Mouse (Mus musculus): Measurements from ENCODE around the gene Egf. TPM values are rescaled to one million over a fixed set of nuclear protein-coding genes. Genes with fewer than 3 reads are reported as not detected.
"Not testable (repeated sequence)": the region's sequence is repeated elsewhere in the genome, so short reads cannot be mapped to it uniquely, and the experiment has no call there.

Egf gene
- polyA plus RNA-seq, 2 experiments: 0.25 to 0.77 TPM

DNA sequence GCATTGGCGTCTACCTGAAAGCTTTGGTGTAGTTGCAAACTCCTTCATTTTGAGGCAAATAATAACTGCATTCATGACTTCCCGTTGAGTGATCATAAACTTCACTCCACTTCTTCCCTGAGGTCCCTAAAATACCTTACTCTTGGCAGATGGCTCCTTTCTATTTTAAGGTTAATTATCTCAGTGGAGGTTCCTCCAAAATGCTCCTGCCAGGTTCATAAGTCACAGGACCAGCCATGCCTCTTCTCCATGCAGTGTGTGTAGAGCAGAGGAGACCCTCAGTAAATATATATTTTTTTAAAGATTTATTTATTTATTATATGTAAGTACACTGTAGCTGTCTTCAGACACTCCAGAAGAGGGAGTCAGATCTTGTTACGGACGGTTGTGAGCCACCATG lies 11.0 kb upstream of the Egf start:
- Histone ChIP-seq H3K4me1 (replicated peaks; ENCODE audit: control insufficient read depth in 2 of 2, insufficient read depth in 2 of 2, low read length in 1 of 2) (no peaks in the 10 kb centered on the region), H3K36me3 (replicated peaks; ENCODE audit: control insufficient read depth, insufficient read depth, low read depth) (no peaks in the 10 kb centered on the region), H3K9ac (replicated peaks) (no peak overlapping the region), H3K27me3 (ENCODE audit: control insufficient read depth, insufficient read depth, low read length) (no peaks in the 10 kb centered on the region), H3K27ac (no peak overlapping the region), H3K9me3 (ENCODE audit: control insufficient read depth, low read length) (no peaks in the 10 kb centered on the region), H3K4me3 (ENCODE audit: insufficient read depth in 1 of 2, low read depth in 2 of 2, low read length in 2 of 2) (no peak overlapping the region), H3K4me2 (ENCODE audit: low read depth) (no peak overlapping the region)
- WGBS (ENCODE audit: insufficient replicate concordance): 56% methylated on average over 4 of the region's 4 CpGs
- DNase-seq (ENCODE audit: low read depth in 3 of 3, low spot score in 3 of 3) (no peak), ATAC-seq (ENCODE audit: insufficient read depth) (no peak)
- TF ChIP-seq EP300 (IDR thresholded peaks at IDR 0.05; ENCODE audit: low read depth) (no peak), CTCF (IDR thresholded peaks at IDR 0.05; ENCODE audit: low read depth) (no peak)

DNA sequence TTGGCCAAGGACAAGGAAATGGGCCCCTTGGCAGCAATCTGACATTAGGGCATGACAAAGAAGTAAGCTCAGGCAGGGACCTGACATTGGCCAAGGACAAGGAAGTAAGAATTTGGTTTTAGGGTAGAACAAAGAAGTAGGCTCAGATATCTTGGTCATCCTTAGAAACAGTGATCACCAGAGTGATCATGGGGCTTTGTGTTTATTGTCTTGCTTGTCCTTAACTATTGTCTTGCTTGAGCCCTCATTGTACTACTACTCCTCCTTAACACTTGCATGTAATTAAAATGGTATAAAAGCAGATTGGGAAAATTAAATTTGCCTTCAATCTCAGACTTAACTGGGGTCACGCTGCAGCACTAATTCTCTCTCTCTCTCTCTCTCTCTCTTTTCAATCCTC lies 2.5 kb upstream of the Egf start:
- not testable (repeated sequence) for H3K4me3 ChIP-seq (ENCODE audit: insufficient read depth in 1 of 2, low read depth in 2 of 2, low read length in 2 of 2); H3K4me1 ChIP-seq (replicated peaks; ENCODE audit: control insufficient read depth in 2 of 2, insufficient read depth in 2 of 2, low read length in 1 of 2); H3K4me2 ChIP-seq (ENCODE audit: low read depth); H3K36me3 ChIP-seq (replicated peaks; ENCODE audit: control insufficient read depth, insufficient read depth, low read depth); H3K27me3 ChIP-seq (ENCODE audit: control insufficient read depth, insufficient read depth, low read length); DNase-seq (ENCODE audit: low read depth in 3 of 3, low spot score in 3 of 3); H3K9me3 ChIP-seq (ENCODE audit: control insufficient read depth, low read length); ATAC-seq (ENCODE audit: insufficient read depth); H3K27ac ChIP-seq; H3K9ac ChIP-seq (replicated peaks)
- 59% methylated on average over 1 of the region's 1 CpGs for WGBS (ENCODE audit: insufficient replicate concordance)

DNA sequence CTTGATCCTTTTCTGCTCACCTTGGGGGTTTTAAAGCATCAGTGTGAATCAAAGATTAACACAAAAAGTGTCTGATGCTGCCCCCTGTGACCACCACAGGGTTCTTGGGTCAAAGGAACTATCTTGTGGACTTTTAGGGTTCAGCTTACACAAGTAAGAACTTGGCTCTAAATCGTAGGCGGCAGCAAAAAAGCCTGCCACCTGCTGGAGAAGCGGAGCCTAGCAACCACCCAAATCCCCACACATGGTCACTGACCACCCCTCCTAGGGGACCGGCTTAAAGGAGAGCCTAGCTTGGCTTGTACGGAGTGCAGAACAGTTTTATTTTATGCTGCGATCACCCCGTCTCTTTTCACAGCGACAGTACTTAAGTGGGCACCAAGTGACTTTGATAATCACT lies 10.3 kb downstream of the Egf start:
- no peak overlapping the region for H3K4me3 ChIP-seq (ENCODE audit: insufficient read depth in 1 of 2, low read depth in 2 of 2, low read length in 2 of 2)
- no peaks in the 10 kb centered on the region for H3K4me1 ChIP-seq (replicated peaks; ENCODE audit: control insufficient read depth in 2 of 2, insufficient read depth in 2 of 2, low read length in 1 of 2)
- no peaks in the 10 kb centered on the region for H3K9me3 ChIP-seq (ENCODE audit: control insufficient read depth, low read length)
- no peak overlapping the region for H3K9ac ChIP-seq (replicated peaks)
- DNase-seq (ENCODE audit: low read depth in 3 of 3, low spot score in 3 of 3): no peak
- ATAC-seq (ENCODE audit: insufficient read depth): no peak
- no peak overlapping the region for H3K27ac ChIP-seq
- H3K27me3 ChIP-seq (ENCODE audit: control insufficient read depth, insufficient read depth, low read length): no peaks in the 10 kb centered on the region
- no peak for TF ChIP-seq EP300 (IDR thresholded peaks at IDR 0.05; ENCODE audit: low read depth)
- peak; percentile 71 for TF ChIP-seq CTCF (IDR thresholded peaks at IDR 0.05; ENCODE audit: low read depth)
- 40% methylated on average over 8 of the region's 8 CpGs for WGBS (ENCODE audit: insufficient replicate concordance)
- no peak overlapping the region for H3K4me2 ChIP-seq (ENCODE audit: low read depth)
- H3K36me3 ChIP-seq (replicated peaks; ENCODE audit: control insufficient read depth, insufficient read depth, low read depth): no peaks in the 10 kb centered on the region

DNA sequence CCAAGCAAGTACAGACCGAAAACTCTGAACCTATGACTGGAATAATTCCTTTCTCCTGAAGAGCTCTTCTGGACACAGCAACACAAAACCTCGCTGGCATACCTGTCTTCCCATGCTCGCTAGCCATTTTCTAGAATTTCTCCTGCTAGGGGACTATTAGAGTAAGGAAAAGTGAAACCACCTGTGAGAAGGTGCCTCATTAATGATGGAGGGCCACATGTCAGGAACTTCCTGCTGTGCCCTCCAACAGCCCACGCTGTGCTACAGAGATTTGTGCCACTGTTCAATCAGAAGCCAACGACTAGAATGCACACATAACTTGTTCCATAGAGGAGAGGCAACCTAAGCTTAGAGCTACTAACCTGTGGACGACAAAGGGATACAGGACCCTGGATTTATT lies 12.3 kb downstream of the Egf start:
- Histone ChIP-seq H3K4me3 (ENCODE audit: insufficient read depth in 1 of 2, low read depth in 2 of 2, low read length in 2 of 2) (no peak overlapping the region), H3K4me2 (ENCODE audit: low read depth) (no peak overlapping the region), H3K4me1 (replicated peaks; ENCODE audit: control insufficient read depth in 2 of 2, insufficient read depth in 2 of 2, low read length in 1 of 2) (no peaks in the 10 kb centered on the region), H3K9ac (replicated peaks) (no peak overlapping the region), H3K27me3 (ENCODE audit: control insufficient read depth, insufficient read depth, low read length) (no peaks in the 10 kb centered on the region), H3K9me3 (ENCODE audit: control insufficient read depth, low read length) (no peaks in the 10 kb centered on the region), H3K36me3 (replicated peaks; ENCODE audit: control insufficient read depth, insufficient read depth, low read depth) (no peaks in the 10 kb centered on the region), H3K27ac (no peak overlapping the region)
- 53% methylated on average over 6 of the region's 6 CpGs for WGBS (ENCODE audit: insufficient replicate concordance)
- DNase-seq (ENCODE audit: low read depth in 3 of 3, low spot score in 3 of 3) (no peak), ATAC-seq (ENCODE audit: insufficient read depth) (no peak)
- TF ChIP-seq EP300 (IDR thresholded peaks at IDR 0.05; ENCODE audit: low read depth) (no peak), CTCF (IDR thresholded peaks at IDR 0.05; ENCODE audit: low read depth) (no peak)

DNA sequence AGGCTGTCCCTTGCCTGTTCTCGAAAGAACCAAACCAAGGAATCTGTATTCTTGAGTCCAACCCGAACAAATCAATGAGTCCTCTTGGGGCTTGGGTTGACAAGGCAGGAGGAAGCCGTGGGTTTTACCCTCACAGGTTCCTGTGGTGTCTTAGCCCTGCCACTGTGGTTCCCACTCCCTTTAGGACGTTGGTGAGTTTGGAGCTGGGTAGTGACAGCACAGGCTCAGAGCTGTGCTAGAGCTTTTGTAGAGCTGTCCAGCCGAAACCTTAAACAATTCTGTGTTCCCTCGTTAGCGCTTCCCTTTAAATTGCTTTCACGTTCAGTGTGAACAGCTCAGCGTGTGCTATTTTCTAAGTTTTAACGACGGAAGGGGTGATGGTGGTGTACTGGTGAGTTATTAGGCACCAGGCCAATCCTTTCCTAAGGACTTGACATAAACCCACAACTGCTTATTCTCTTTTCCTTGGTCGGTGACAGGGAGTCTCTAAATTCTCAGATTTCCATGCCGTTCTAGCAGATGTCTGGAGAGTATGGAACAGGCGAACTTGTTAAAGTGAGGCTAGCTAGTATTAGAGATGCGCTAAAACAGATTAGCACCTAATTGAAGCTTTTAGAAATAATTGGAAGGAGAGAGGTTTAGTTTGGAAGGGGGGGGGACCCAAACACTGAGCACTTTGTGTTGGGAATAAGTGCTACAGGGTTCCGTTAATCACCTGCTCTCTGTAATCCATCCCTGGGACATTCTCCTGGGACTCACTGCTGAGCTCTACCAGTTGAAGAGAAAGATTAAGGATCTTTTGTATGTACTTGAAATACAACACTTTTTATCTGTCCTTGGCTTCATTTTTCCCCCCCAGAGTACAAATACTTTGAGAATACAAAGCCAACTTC lies 16.6 kb downstream of the Egf start:
- H3K4me3 ChIP-seq (ENCODE audit: insufficient read depth in 1 of 2, low read depth in 2 of 2, low read length in 2 of 2): no peak overlapping the region

More for the DNA sequence above, 16.6 kb downstream of the Egf start:
- Histone ChIP-seq H3K9me3 (ENCODE audit: control insufficient read depth, low read length) (no peaks in the 10 kb centered on the region), H3K27ac (no peak overlapping the region), H3K36me3 (replicated peaks; ENCODE audit: control insufficient read depth, insufficient read depth, low read depth) (no peaks in the 10 kb centered on the region), H3K4me1 (replicated peaks; ENCODE audit: control insufficient read depth in 2 of 2, insufficient read depth in 2 of 2, low read length in 1 of 2) (no peaks in the 10 kb centered on the region), H3K27me3 (ENCODE audit: control insufficient read depth, insufficient read depth, low read length) (no peaks in the 10 kb centered on the region), H3K4me2 (ENCODE audit: low read depth) (no peak overlapping the region), H3K9ac (replicated peaks) (no peak overlapping the region)
- 57% methylated on average over 16 of the region's 16 CpGs for WGBS (ENCODE audit: insufficient replicate concordance)
- DNase-seq (ENCODE audit: low read depth in 3 of 3, low spot score in 3 of 3) (no peak), ATAC-seq (ENCODE audit: insufficient read depth) (no peak)
- no peak for TF ChIP-seq CTCF (IDR thresholded peaks at IDR 0.05; ENCODE audit: low read depth)
- TF ChIP-seq EP300 (IDR thresholded peaks at IDR 0.05; ENCODE audit: low read depth): no peak
